Mouse (Mus musculus): ENCODE results near the gene Pigp.

Pigp gene

DNA sequence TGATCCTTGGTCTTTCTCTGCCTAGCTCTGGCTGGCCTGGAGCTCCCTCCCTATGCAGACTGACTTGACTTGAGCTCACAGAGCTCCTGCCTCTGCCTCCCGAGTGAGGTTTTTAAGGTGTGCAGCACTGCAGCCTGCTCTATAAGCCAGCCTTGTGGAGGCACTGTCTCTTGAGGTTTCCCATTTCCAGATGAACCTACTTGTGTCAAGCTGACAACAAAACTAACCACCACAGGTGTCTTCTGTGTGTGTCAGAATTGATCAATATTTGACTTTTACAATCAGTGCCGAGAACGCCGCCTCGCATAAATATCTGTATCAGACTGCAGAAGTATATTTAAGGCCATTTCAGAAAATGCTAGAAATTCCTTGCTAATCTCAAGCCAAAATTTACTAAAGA, 57.0 kb downstream of the Pigp start:
- no peak for DNase-seq

DNA sequence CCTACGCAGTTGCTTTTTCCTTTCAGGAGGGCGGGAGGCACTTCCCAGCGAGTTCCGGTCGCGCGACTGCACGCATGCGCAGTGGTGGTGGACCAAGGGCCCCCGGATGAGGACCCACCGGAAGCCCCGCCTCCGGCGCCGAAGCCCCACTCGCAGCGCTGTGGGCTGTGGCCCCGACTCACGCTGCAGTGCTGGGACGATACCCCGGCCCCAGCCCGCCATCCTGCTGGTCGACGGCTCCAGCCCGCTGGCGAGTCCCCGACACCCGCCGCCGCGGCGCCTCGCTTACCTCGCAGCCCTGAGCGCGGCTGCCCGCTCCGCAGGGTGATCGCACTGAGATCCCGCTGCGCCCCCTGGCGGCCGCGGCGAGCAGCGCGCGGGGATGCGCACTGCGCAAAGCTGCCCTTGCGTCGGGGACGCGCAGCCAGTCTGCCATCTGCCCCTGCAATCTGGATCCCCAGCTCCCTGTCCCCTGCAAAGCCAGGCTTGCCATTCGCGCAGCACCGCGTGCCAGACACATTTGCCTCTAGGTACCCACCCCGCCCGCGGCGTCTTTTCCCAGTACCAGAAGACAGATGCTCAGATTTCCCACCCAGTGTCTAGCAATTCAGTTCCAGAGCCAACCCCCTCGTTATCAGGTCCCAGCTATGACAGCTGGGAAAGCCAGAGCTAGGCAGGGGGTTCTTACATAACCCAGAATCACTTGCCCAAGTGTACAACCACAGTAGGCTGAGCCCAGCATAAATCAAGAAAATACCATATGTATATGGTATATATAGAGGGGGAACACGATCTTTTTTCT, 58.2 kb downstream of the Pigp start, which contains the start of gene Hlcs:
Hlcs (minus strand) TSS at position 343 of the 802 bp plus-strand sequence.
- peak; percentile 100 for DNase-seq

DNA sequence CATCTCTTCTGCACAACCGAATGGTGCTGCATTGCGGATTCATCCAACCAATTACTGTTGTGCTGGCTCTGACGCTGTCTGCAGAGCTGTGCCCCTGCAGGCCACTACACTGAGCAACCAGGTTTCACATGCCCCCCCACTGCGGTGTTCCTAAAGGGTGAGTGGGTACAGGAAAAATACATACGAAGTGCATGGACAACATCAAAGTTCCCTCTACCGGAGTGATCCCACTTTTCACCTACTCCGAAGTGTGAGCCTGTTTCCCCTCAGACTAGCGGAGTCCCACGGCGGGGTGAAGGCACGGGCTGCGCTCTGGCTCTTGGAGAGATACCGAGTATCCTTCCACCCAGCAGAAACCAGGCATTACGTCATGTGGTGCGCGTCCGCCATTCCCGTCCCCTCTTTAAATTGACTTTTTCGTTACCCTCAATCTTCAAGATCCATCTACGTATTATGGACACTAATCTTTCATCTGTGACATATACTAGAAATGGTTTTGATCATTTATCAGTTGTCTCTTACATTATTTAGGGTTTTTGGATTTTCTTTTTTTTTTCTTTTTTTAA, 58.9 kb downstream of the Pigp start:
- peak; percentile 83 for DNase-seq

DNA sequence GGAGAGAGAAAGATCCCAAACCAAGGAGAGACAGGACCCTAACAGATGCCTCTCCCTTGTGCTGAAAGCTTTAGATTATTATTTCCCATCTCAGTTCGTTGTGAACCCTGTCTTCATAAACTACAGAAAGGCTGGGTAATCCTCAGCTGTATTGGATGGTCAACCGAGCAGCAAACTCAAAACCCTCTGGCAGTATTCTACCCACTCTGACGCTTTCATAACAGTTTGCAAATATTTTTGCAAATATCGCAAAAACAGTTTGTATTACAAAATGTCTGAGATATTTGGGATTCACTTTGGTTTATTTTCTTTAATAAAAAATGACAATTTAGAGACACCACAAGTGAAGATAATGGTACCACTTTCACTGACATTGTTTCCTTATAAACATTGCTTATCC, 59.7 kb downstream of the Pigp start:
- no peak for DNase-seq

DNA sequence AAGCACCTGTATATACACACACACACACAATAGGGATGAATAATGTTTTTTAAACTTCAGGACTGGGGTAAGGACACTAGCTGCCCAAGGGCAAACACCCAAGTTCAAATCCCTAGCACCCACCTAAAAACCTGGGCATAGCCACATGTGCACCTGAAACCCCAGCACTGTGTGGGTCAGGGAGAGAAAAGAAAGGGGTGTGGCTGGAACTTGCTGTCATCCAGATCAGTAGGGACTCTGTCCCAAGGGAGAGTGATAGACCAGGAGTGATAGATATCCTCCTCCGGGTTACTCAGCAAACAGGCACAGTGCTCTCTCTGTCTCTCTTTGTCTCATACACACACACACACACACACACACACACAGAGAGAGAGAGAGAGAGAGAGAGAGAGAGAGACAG, 60.2 kb downstream of the Pigp start:
- no peak for DNase-seq

- DNase-seq = no peak
Observed at GRCm38 (mm10) chr16:94309025-94309424, 62.6 kb downstream of the Pigp start.
